Mouse (Mus musculus): ENCODE data around the gene Mmadhc.

Gene Mmadhc

GRCm38 (mm10) chr2:50264059-50264458 is 32.5 kb downstream of the Mmadhc start:
- no peak for DNase-seq

GRCm38 (mm10) chr2:50254955-50255354 is 41.6 kb downstream of the Mmadhc start:
- no peak for DNase-seq

- no peak for DNase-seq
Measured at GRCm38 (mm10) chr2:50248551-50248950, 48.0 kb downstream of the Mmadhc start.

- DNase-seq = no peak
Measured at GRCm38 (mm10) chr2:50233491-50233890, 63.1 kb downstream of the Mmadhc start.

Data from thymus, postnatal 36 days (tissue).